Mouse (Mus musculus): ENCODE results near the gene Cand2. TPM values are rescaled to one million over a fixed set of nuclear protein-coding genes. Genes with fewer than 3 reads are reported as not detected.

Gene Cand2
- polyA plus RNA-seq (2014; fragmentation: Nextera tagmentation; extraction: Ambion mirVana) = 20.2 and 23.3 TPM in 2 replicates

DNA sequence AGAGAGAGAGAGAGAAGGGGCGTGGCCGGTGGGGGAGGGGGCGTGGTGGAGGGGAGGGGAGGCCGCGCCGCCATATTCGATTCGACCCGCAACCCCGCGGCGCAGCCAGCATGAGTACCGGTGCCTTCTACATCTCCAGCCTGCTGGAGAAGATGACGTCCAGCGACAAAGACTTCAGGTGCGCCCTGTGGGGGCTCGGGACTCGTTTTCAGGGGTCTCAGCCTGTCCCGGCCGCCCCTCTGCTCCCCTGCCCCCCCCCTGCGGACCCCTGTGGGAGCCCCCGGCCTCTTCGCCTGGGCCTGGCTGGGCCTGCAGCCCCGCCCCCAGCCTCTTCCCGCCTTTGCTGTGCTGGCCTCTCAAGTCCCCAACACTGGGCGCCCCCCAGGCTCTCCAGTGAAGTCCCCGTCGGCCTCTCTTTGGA lies at the start of gene Cand2:
Cand2 (plus strand) TSS at position 38 of the 421 bp plus-strand sequence.
- Histone ChIP-seq H3K4me2 (replicated peaks; ENCODE audit: low read depth, low read length) (peak within 1 kb of the TSS; percentile 50), H3K36me3 (ENCODE audit: control insufficient read depth, insufficient read depth, low read length) (no peaks in the 10 kb centered on the region), H3K27me3 (ENCODE audit: control insufficient read depth, insufficient read depth, low read length) (no peaks in the 10 kb centered on the region), H3K9me3 (ENCODE audit: control insufficient read depth, low read length) (no peaks in the 10 kb centered on the region), H3K27ac (ENCODE audit: low read depth, low read length) (peak within 1 kb of the TSS; percentile 43), H3K9ac (ENCODE audit: low read depth, low read length) (peak within 1 kb of the TSS; percentile 66), H3K4me1 (replicated peaks; ENCODE audit: control insufficient read depth, insufficient read depth, low read length) (peaks cover 4% of the 10 kb centered on the region; the same call in 1 of the 2 replicates), H3K4me3 (ENCODE audit: low read depth, low read length) (peak within 1 kb of the TSS; percentile 61)
- ATAC-seq (ENCODE audit: low FRiP score) (peak; percentile 90), DNase-seq (ENCODE audit: low spot score) (peak; percentile 86)
- under 1% methylated on average over 24 of the region's 28 CpGs for WGBS

DNA sequence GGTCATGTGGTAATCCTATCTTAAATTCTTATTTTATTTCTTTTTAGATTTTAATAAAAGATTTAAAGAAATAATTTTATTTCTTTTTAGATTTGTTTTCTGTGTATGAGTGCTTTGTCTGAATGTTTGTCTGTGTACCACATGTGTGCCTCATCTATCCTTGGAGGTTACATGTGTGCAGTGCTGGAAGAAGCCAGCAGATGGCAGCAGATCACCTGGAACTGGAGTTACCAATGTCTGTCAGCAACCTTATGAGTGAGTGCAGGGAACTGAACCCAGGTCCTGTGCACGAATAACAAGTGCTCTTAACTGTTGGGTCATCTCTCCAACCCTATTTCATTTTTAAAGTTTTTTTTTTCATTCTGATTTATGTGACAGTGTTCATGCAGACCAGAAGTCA lies 47.2 kb upstream of the Cand2 start:
- ATAC-seq (ENCODE audit: low FRiP score) = no peak
- Histone ChIP-seq H3K4me2 (replicated peaks; ENCODE audit: low read depth, low read length) (no peak overlapping the region), H3K27me3 (ENCODE audit: control insufficient read depth, insufficient read depth, low read length) (no peaks in the 10 kb centered on the region), H3K4me3 (ENCODE audit: low read depth, low read length) (no peak overlapping the region), H3K27ac (ENCODE audit: low read depth, low read length) (no peak overlapping the region), H3K36me3 (ENCODE audit: control insufficient read depth, insufficient read depth, low read length) (no peaks in the 10 kb centered on the region), H3K9me3 (ENCODE audit: control insufficient read depth, low read length) (no peaks in the 10 kb centered on the region), H3K9ac (ENCODE audit: low read depth, low read length) (no peak overlapping the region), H3K4me1 (replicated peaks; ENCODE audit: control insufficient read depth, insufficient read depth, low read length) (no peaks in the 10 kb centered on the region; the same call in 1 of the 2 replicates)
- WGBS = 81% methylated on average over 1 of the region's 1 CpGs
- peak; percentile 76 for DNase-seq (ENCODE audit: low spot score)

DNA sequence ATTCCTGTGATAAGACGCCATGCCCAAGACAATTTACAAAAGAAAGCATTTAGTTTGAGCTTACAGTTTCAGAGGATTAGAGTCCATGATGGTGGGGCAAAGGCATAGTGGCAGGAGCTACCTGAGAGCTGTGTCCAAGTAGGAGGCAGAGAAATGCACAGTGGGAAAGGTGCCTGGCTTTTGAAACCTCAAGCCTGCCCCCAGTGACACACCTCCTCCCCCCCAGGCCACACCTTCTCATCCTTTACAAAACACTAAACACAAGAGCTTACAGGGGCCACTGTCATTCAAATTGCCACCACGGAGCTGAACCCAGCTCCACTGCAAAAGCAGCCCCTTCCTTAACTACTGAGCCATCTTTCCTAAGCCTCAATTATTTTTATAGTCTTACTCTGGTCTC lies 46.8 kb upstream of the Cand2 start:
- Histone ChIP-seq H3K4me3 (ENCODE audit: low read depth, low read length) (no peak overlapping the region), H3K4me1 (replicated peaks; ENCODE audit: control insufficient read depth, insufficient read depth, low read length) (no peaks in the 10 kb centered on the region; the same call in 1 of the 2 replicates), H3K27ac (ENCODE audit: low read depth, low read length) (no peak overlapping the region), H3K36me3 (ENCODE audit: control insufficient read depth, insufficient read depth, low read length) (no peaks in the 10 kb centered on the region), H3K9ac (ENCODE audit: low read depth, low read length) (no peak overlapping the region), H3K4me2 (replicated peaks; ENCODE audit: low read depth, low read length) (no peak overlapping the region), H3K27me3 (ENCODE audit: control insufficient read depth, insufficient read depth, low read length) (no peaks in the 10 kb centered on the region), H3K9me3 (ENCODE audit: control insufficient read depth, low read length) (no peaks in the 10 kb centered on the region)
- 59% methylated on average over 2 of the region's 2 CpGs for WGBS
- DNase-seq (ENCODE audit: low spot score) (no peak), ATAC-seq (ENCODE audit: low FRiP score) (no peak)

DNA sequence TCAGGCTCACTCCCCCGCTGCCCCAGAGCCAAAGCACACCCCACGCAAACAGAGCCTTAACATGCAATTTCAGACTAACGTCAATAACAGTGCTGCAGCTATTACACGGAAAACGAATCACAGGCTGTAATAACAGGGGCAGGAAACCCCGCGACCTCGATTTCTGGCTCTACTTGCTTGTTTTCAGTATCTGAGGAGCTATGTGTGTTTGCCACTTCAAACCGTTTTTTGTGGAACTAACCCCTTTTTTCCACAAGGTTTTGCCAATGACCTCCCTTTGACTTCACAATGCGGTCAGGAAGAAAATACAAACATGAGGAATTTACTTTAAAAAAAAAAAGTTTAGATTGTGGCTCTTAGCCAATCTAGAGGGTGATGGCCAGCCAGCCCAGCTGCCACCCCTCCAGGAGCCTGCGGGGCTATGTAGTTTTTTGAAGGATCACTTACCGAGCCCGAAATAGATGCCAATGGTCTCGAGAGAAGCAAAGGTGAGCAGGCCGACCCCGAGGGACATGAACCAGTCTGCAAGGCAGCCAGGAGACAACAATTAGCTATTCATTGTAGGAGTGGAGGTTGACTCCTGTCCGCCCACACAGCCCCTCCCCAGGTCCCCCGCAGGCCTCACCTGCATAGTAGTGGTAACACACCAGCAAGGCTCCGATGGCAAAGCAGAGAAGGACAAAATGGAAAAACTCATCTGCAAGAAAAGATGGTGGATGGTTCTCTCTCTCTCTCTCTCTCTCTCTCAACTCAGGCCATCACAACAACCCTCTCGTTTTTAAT lies 43.6 kb upstream of the Cand2 start:
- H3K4me2 ChIP-seq (replicated peaks; ENCODE audit: low read depth, low read length) = no peak overlapping the region
- H3K36me3 ChIP-seq (ENCODE audit: control insufficient read depth, insufficient read depth, low read length) = no peaks in the 10 kb centered on the region
- DNase-seq (ENCODE audit: low spot score) (no peak), ATAC-seq (ENCODE audit: low FRiP score) (no peak)
- no peak overlapping the region for H3K4me3 ChIP-seq (ENCODE audit: low read depth, low read length)
- H3K27me3 ChIP-seq (ENCODE audit: control insufficient read depth, insufficient read depth, low read length) = no peaks in the 10 kb centered on the region
- WGBS = 63% methylated on average over 20 of the region's 20 CpGs
- H3K27ac ChIP-seq (ENCODE audit: low read depth, low read length) = no peak overlapping the region
- no peak overlapping the region for H3K9ac ChIP-seq (ENCODE audit: low read depth, low read length)
- no peaks in the 10 kb centered on the region; the same call in 1 of the 2 replicates for H3K4me1 ChIP-seq (replicated peaks; ENCODE audit: control insufficient read depth, insufficient read depth, low read length)
- no peaks in the 10 kb centered on the region for H3K9me3 ChIP-seq (ENCODE audit: control insufficient read depth, low read length)

DNA sequence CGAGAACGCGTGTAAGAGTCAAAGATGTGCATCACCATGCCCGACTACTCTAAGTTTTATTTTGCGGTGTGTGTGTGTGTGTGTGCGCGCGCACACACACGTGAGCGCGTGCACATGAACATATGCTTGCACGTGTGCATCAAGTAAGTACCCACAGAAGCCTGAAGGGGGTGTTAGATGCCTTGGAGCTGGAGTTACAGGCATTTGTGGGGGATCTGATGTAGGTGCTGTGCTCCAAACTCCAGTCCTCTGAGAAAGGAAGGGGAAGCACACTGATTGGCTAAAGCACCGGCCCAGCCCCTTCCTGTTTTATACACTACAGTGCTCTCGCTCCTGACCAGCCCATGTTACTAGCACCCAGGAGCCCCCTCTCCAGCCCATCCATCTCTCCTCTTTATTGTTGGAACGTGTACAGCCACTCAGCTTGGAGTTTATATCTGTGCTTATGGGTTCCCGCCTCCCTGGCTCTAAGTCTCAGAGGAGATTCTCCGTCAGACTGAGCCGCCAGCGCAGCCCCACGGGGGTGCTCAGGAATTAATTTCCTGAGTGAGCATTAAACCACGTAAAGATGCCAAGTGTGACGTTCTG lies 41.9 kb upstream of the Cand2 start:
- no peaks in the 10 kb centered on the region; the same call in 1 of the 2 replicates for H3K4me1 ChIP-seq (replicated peaks; ENCODE audit: control insufficient read depth, insufficient read depth, low read length)
- WGBS = 85% methylated on average over 22 of the region's 22 CpGs
- H3K4me3 ChIP-seq (ENCODE audit: low read depth, low read length) = no peak overlapping the region
- H3K27ac ChIP-seq (ENCODE audit: low read depth, low read length) = no peak overlapping the region
- H3K27me3 ChIP-seq (ENCODE audit: control insufficient read depth, insufficient read depth, low read length) = no peaks in the 10 kb centered on the region
- H3K9me3 ChIP-seq (ENCODE audit: control insufficient read depth, low read length) = no peaks in the 10 kb centered on the region
- no peaks in the 10 kb centered on the region for H3K36me3 ChIP-seq (ENCODE audit: control insufficient read depth, insufficient read depth, low read length)
- DNase-seq (ENCODE audit: low spot score) (no peak), ATAC-seq (ENCODE audit: low FRiP score) (no peak)
- no peak overlapping the region for H3K4me2 ChIP-seq (replicated peaks; ENCODE audit: low read depth, low read length)
- no peak overlapping the region for H3K9ac ChIP-seq (ENCODE audit: low read depth, low read length)

DNA sequence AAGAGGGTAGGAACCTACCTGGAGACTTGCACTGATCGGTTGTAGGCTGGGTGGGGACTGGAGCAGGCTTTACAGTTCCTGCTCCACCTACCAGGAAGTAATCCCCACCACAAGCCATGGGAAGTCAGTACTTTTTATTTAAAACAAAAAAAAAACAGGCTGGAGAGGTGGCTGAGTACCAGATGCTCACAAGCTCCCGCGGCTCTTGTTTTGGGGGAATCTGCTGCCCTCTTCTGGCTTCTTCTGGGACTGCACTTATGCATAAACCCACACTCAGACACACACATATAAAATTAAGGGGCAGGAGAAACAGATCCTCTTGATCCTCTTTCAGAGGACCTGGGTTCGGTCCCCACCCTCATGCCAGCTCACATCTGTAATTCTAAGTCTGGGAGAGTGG lies 39.4 kb upstream of the Cand2 start:
- no peak overlapping the region for H3K4me3 ChIP-seq (ENCODE audit: low read depth, low read length)
- no peak for ATAC-seq (ENCODE audit: low FRiP score)
- H3K36me3 ChIP-seq (ENCODE audit: control insufficient read depth, insufficient read depth, low read length) = no peaks in the 10 kb centered on the region
- H3K27me3 ChIP-seq (ENCODE audit: control insufficient read depth, insufficient read depth, low read length) = no peaks in the 10 kb centered on the region
- H3K27ac ChIP-seq (ENCODE audit: low read depth, low read length) = no peak overlapping the region
- H3K4me1 ChIP-seq (replicated peaks; ENCODE audit: control insufficient read depth, insufficient read depth, low read length) = no peaks in the 10 kb centered on the region; the same call in 1 of the 2 replicates
- H3K9me3 ChIP-seq (ENCODE audit: control insufficient read depth, low read length) = no peaks in the 10 kb centered on the region
- peak; percentile 36 for DNase-seq (ENCODE audit: low spot score)
- 77% methylated on average over 4 of the region's 4 CpGs for WGBS
- no peak overlapping the region for H3K4me2 ChIP-seq (replicated peaks; ENCODE audit: low read depth, low read length)
- H3K9ac ChIP-seq (ENCODE audit: low read depth, low read length) = no peak overlapping the region

DNA sequence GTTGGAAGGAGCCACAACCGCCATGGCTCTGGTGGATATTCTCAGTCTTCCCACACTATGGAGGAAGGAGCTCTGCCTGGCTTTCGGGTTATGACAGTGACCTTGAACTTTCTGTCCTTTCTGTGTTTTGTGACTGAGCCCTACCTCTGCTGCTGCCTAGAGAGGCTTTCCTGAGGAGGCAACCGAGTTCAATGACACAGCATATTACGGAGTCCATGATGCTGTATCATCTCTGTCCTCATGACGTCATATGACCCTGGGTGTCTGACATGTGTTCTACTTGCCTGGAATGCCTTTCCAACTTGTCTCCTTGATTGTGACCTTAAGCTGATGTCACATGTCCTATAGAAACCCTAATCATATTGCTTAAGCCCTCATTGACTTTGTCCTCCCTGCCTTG lies 35.3 kb upstream of the Cand2 start:
- Histone ChIP-seq H3K27ac (ENCODE audit: low read depth, low read length) (no peak overlapping the region), H3K9ac (ENCODE audit: low read depth, low read length) (no peak overlapping the region), H3K36me3 (ENCODE audit: control insufficient read depth, insufficient read depth, low read length) (no peaks in the 10 kb centered on the region), H3K9me3 (ENCODE audit: control insufficient read depth, low read length) (no peaks in the 10 kb centered on the region), H3K4me1 (replicated peaks; ENCODE audit: control insufficient read depth, insufficient read depth, low read length) (no peaks in the 10 kb centered on the region), H3K4me3 (ENCODE audit: low read depth, low read length) (no peak overlapping the region), H3K27me3 (ENCODE audit: control insufficient read depth, insufficient read depth, low read length) (no peaks in the 10 kb centered on the region), H3K4me2 (replicated peaks; ENCODE audit: low read depth, low read length) (no peak overlapping the region)
- 95% methylated on average over 5 of the region's 5 CpGs for WGBS
- DNase-seq (ENCODE audit: low spot score) (no peak), ATAC-seq (ENCODE audit: low FRiP score) (no peak)

DNA sequence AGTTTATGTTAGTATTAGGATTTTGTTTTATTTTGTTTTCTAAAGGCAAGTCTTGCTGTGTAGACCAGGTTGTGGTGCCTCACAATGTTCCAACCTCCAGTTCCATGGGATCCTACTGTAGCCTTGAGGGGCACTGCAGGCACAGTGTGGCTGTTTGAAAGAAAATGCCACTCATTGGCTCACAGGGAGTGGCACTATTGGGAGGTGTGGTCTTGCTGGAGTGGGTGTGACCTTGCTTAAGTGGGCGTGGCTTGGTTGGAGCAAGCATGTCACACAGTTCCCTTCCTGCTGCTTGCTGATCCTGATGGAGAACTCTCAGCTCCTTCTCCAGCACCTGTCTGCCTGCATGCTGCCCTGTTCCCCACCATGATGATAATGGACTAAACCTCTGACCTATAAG lies 30.8 kb upstream of the Cand2 start:
- no peaks in the 10 kb centered on the region for H3K36me3 ChIP-seq (ENCODE audit: control insufficient read depth, insufficient read depth, low read length)
- DNase-seq (ENCODE audit: low spot score) (no peak), ATAC-seq (ENCODE audit: low FRiP score) (peak; percentile 33; the same call in 1 of the 2 replicates)
- no peak overlapping the region for H3K27ac ChIP-seq (ENCODE audit: low read depth, low read length)
- H3K9me3 ChIP-seq (ENCODE audit: control insufficient read depth, low read length) = no peaks in the 10 kb centered on the region
- no peak overlapping the region for H3K4me2 ChIP-seq (replicated peaks; ENCODE audit: low read depth, low read length)
- 21% methylated on average over 1 of the region's 1 CpGs for WGBS
- H3K4me3 ChIP-seq (ENCODE audit: low read depth, low read length) = no peak overlapping the region
- no peaks in the 10 kb centered on the region for H3K27me3 ChIP-seq (ENCODE audit: control insufficient read depth, insufficient read depth, low read length)
- H3K4me1 ChIP-seq (replicated peaks; ENCODE audit: control insufficient read depth, insufficient read depth, low read length) = no peaks in the 10 kb centered on the region
- no peak overlapping the region for H3K9ac ChIP-seq (ENCODE audit: low read depth, low read length)

DNA sequence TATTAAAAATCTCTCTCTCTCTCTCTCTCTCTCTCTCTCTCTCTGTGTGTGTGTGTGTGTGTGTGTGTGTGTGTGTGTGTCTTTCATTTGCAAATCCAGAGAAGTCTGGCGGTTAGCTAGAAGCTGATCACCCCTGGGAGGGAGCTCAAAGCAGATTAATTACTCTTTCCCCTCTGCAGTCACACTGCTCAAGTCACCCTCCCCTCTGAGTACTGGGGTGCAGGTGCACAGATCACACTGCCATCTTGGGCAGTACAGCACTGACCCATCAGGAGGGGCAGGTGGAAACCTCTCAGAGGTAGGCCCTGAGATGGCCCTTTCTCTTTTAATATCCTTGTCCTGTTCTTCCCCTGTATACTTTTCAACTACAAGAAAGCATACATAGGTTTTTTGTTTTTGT lies 28.0 kb upstream of the Cand2 start:
- ATAC-seq (ENCODE audit: low FRiP score) = peak; percentile 64; the same call in 1 of the 2 replicates

More for the DNA sequence above, 28.0 kb upstream of the Cand2 start:
- DNase-seq (ENCODE audit: low spot score) = no peak
- H3K4me1 ChIP-seq (replicated peaks; ENCODE audit: control insufficient read depth, insufficient read depth, low read length) = no peaks in the 10 kb centered on the region
- H3K9me3 ChIP-seq (ENCODE audit: control insufficient read depth, low read length) = no peaks in the 10 kb centered on the region
- H3K27me3 ChIP-seq (ENCODE audit: control insufficient read depth, insufficient read depth, low read length) = no peaks in the 10 kb centered on the region
- H3K36me3 ChIP-seq (ENCODE audit: control insufficient read depth, insufficient read depth, low read length) = no peaks in the 10 kb centered on the region
- no peak overlapping the region for H3K4me3 ChIP-seq (ENCODE audit: low read depth, low read length)
- H3K9ac ChIP-seq (ENCODE audit: low read depth, low read length) = no peak overlapping the region
- 28% methylated on average over 1 of the region's 1 CpGs for WGBS
- no peak overlapping the region for H3K4me2 ChIP-seq (replicated peaks; ENCODE audit: low read depth, low read length)
- no peak overlapping the region for H3K27ac ChIP-seq (ENCODE audit: low read depth, low read length)

All from hindbrain, embryonic 11.5 days (tissue).